Mouse (Mus musculus): ENCODE data around the gene Rpl23a. TPM values are rescaled to one million over a fixed set of nuclear protein-coding genes. Genes with fewer than 3 reads are reported as not detected.

Gene Rpl23a
- polyA plus RNA-seq, 1 experiment from 2014 or later: 1,463 TPM

Other genes starting within 250 kb of the Rpl23a start
- gene Phf12, start 200.8 kb downstream of the Rpl23a start, polyA plus RNA-seq (2015; fragmentation: Nextera tagmentation; extraction: Ambion mirVana): 12.8 and 13.5 TPM in 2 replicates
- gene Dhrs13, start 151.3 kb downstream of the Rpl23a start, polyA plus RNA-seq (2015; fragmentation: Nextera tagmentation; extraction: Ambion mirVana): 18.0 and 18.3 TPM in 2 replicates
- 44.0 and 44.2 TPM in 2 replicates for gene Flot2, start 145.7 kb downstream of the Rpl23a start, polyA plus RNA-seq (2015; fragmentation: Nextera tagmentation; extraction: Ambion mirVana)
- gene Eral1, start 103.2 kb downstream of the Rpl23a start, polyA plus RNA-seq (2015; fragmentation: Nextera tagmentation; extraction: Ambion mirVana): 30.8 and 31.6 TPM in 2 replicates
- 13.1 and 13.3 TPM in 2 replicates for gene Fam222b, start 88.9 kb downstream of the Rpl23a start, polyA plus RNA-seq (2015; fragmentation: Nextera tagmentation; extraction: Ambion mirVana)
- gene Traf4, start 18.0 kb downstream of the Rpl23a start, polyA plus RNA-seq (2015; fragmentation: Nextera tagmentation; extraction: Ambion mirVana): 74.7 and 77.2 TPM in 2 replicates
- gene Nek8, start 6.9 kb downstream of the Rpl23a start, polyA plus RNA-seq (2015; fragmentation: Nextera tagmentation; extraction: Ambion mirVana): 14.4 and 17.1 TPM in 2 replicates
- gene Tlcd1, start 6.9 kb downstream of the Rpl23a start, polyA plus RNA-seq (2015; fragmentation: Nextera tagmentation; extraction: Ambion mirVana): 39.1 and 39.8 TPM in 2 replicates
- 87.9 and 91.4 TPM in 2 replicates for gene Rab34, start 4.8 kb upstream of the Rpl23a start, polyA plus RNA-seq (2015; fragmentation: Nextera tagmentation; extraction: Ambion mirVana)
- 2.6 and 3.1 TPM in 2 replicates for gene Proca1, start 9.8 kb upstream of the Rpl23a start, polyA plus RNA-seq (2015; fragmentation: Nextera tagmentation; extraction: Ambion mirVana)
- 70.2 and 79.0 TPM in 2 replicates for gene Sdf2, start 62.2 kb upstream of the Rpl23a start, polyA plus RNA-seq (2015; fragmentation: Nextera tagmentation; extraction: Ambion mirVana)
- 21.0 and 22.7 TPM in 2 replicates for gene Supt6, start 62.4 kb upstream of the Rpl23a start, polyA plus RNA-seq (2015; fragmentation: Nextera tagmentation; extraction: Ambion mirVana)
- gene 2610507B11Rik, start 78.2 kb upstream of the Rpl23a start, polyA plus RNA-seq (2015; fragmentation: Nextera tagmentation; extraction: Ambion mirVana): 68.6 and 71.1 TPM in 2 replicates
- gene BC030499, start 107.3 kb upstream of the Rpl23a start, polyA plus RNA-seq (2015; fragmentation: Nextera tagmentation; extraction: Ambion mirVana): 0.16 and 0.33 TPM in 2 replicates
- 26.8 and 28.3 TPM in 2 replicates for gene Spag5, start 117.9 kb upstream of the Rpl23a start, polyA plus RNA-seq (2015; fragmentation: Nextera tagmentation; extraction: Ambion mirVana)
- gene Aldoc, start 139.4 kb upstream of the Rpl23a start, polyA plus RNA-seq (2015; fragmentation: Nextera tagmentation; extraction: Ambion mirVana): 23.1 and 29.0 TPM in 2 replicates
- gene Pigs, start 144.8 kb upstream of the Rpl23a start, polyA plus RNA-seq (2015; fragmentation: Nextera tagmentation; extraction: Ambion mirVana): 78.6 and 85.0 TPM in 2 replicates
- gene Unc119, start 159.9 kb upstream of the Rpl23a start, polyA plus RNA-seq (2015; fragmentation: Nextera tagmentation; extraction: Ambion mirVana): 33.5 and 34.6 TPM in 2 replicates
- gene Foxn1, start 203.0 kb upstream of the Rpl23a start, polyA plus RNA-seq (2015; fragmentation: Nextera tagmentation; extraction: Ambion mirVana): not detected in 2 replicates
- 1.3 and 2.5 TPM in 2 replicates for gene Slc13a2, start 238.6 kb upstream of the Rpl23a start, polyA plus RNA-seq (2015; fragmentation: Nextera tagmentation; extraction: Ambion mirVana)

All from intestine, embryonic 15.5 days (tissue).